22 mouse cellular contexts compared by ENCODE assay signal in the genomic region with DNA sequence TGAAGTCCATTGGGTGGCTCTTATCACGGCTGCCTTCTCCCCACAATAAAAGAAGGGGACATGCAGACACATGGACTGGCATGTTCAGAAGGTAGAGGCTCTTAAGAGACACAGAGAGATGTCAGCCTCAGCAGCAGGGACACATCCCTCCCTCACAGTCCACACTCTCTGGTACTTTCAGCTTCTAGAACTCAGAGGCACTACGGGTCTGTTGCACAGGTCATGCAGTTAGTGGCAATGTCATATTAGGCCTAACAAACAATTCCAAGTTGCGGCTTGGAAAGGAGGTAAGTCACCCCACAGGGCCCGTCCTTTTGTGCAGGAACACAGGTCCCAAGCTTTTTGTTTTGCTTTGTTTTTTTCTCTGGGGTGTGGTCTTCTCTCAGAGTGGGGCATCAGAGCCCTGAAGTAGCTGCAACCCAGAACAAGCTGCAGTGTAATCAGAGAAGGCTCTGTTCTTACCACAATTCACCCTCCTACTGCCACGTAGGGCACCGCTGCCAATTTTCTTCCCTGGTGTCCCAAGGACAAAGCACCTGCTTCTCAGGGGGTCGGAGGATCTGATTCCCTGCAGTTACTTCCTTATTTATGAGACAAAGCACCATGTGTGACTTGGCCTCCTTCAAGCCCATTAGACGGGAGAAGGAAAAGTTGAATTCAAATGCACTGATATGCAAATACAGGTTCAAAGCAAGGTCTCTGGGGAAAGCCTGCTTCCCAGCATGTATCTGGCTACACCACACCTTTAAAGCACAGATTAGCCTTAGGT. TPM values are rescaled to one million over a fixed set of nuclear protein-coding genes. Genes with fewer than 3 reads are reported as not detected.
DNase-seq lines count a peak whose midpoint lies in the region; ATAC-seq lines count a peak whose summit lies in the region.
"Had no signal": no experiment of that assay in that cellular context is flagged by ENCODE, and none has a peak within 500 bp of the region (broad histone marks: within the 10 kb centered on the region; RNA-seq: fewer than 3 reads in every experiment).

No protein-coding gene starts in this region.

- no peak overlapping the region for H3K27ac ChIP-seq in midbrain, embryonic 14.5 days (replicated peaks; ENCODE audit: low read depth, low read length)
- no peak overlapping the region for H3K27ac ChIP-seq in midbrain, embryonic 16.5 days (ENCODE audit: low read length)
- H3K27ac ChIP-seq in intestine, embryonic 16.5 days (ENCODE audit: low read length): peak overlapping the region; percentile 44; the same call in 1 of the 2 replicates
- H3K27ac ChIP-seq: forebrain, embryonic 12.5 days; heart, embryonic 15.5 days; hindbrain, embryonic 12.5 days; kidney, embryonic 15.5 days; limb, embryonic 13.5 days; liver, embryonic 13.5 days had no signal

- H3K27me3 ChIP-seq in midbrain, embryonic 14.5 days (ENCODE audit: control insufficient read depth, insufficient read depth, low read length): no peaks in the 10 kb centered on the region
- H3K27me3 ChIP-seq in midbrain, embryonic 16.5 days (ENCODE audit: control insufficient read depth, insufficient read depth, low read depth, low read length): no peaks in the 10 kb centered on the region
- H3K27me3 ChIP-seq in intestine, embryonic 16.5 days (replicated peaks; ENCODE audit: control insufficient read depth, insufficient read depth, low read length): no peaks in the 10 kb centered on the region
- H3K27me3 ChIP-seq: forebrain, embryonic 12.5 days; heart, embryonic 15.5 days; hindbrain, embryonic 12.5 days; kidney, embryonic 15.5 days; liver, embryonic 13.5 days; Patski had no signal

- no peak overlapping the region for H3K4me2 ChIP-seq in midbrain, embryonic 14.5 days (ENCODE audit: low read length)
- H3K4me2 ChIP-seq in midbrain, embryonic 16.5 days (ENCODE audit: low read length): no peak overlapping the region
- no peak overlapping the region for H3K4me2 ChIP-seq in intestine, embryonic 16.5 days (ENCODE audit: low read depth, low read length)
- H3K4me2 ChIP-seq: forebrain, embryonic 12.5 days; heart, embryonic 15.5 days; hindbrain, embryonic 12.5 days; kidney, embryonic 15.5 days; limb, embryonic 13.5 days; liver, embryonic 13.5 days; lung, embryonic 14.5 days had no signal

- peak; percentile 31 for DNase-seq in midbrain, embryonic 14.5 days
- DNase-seq in R1 (ENCODE audit: low read depth, low spot score): peak; percentile 84
- DNase-seq in heart, postnatal 25 days (ENCODE audit: low spot score): no peak
- no peak for DNase-seq in retina, postnatal 1 day
- no peak for DNase-seq in spleen, adult 12 weeks (ENCODE audit: low spot score)
- DNase-seq: adrenal gland, postnatal 36 days; cerebellum, adult 18-20 months; embryo, embryonic 11 days; gastrocnemius, postnatal 14 days; liver, embryonic 13.5 days; lung, embryonic 14.5 days; lung, postnatal 36 days; spleen, adult 18-20 months had no signal

- 0 out of 2 replicates have a peak, but pooled peaks cover 4% of the 10 kb centered on the region for H3K4me1 ChIP-seq in midbrain, embryonic 14.5 days (ENCODE audit: control insufficient read depth, insufficient read depth, low read length)
- H3K4me1 ChIP-seq in midbrain, embryonic 16.5 days (ENCODE audit: control insufficient read depth, insufficient read depth, low read length): no peaks in the 10 kb centered on the region
- no peaks in the 10 kb centered on the region for H3K4me1 ChIP-seq in intestine, embryonic 16.5 days (ENCODE audit: control insufficient read depth, insufficient read depth, low read length)
- H3K4me1 ChIP-seq: heart, embryonic 15.5 days; hindbrain, embryonic 12.5 days; kidney, embryonic 15.5 days; limb, embryonic 13.5 days; liver, embryonic 13.5 days had no signal

- no peaks in the 10 kb centered on the region for H3K9me3 ChIP-seq in midbrain, embryonic 14.5 days (ENCODE audit: control insufficient read depth, low read length)
- no peaks in the 10 kb centered on the region for H3K9me3 ChIP-seq in midbrain, embryonic 16.5 days (replicated peaks; ENCODE audit: control insufficient read depth, low read length, poor library complexity, severe bottlenecking)
- no peaks in the 10 kb centered on the region for H3K9me3 ChIP-seq in intestine, embryonic 16.5 days (ENCODE audit: control insufficient read depth, low read length)
- H3K9me3 ChIP-seq: forebrain, embryonic 12.5 days; heart, embryonic 15.5 days; hindbrain, embryonic 12.5 days; kidney, embryonic 15.5 days; limb, embryonic 13.5 days; liver, embryonic 13.5 days had no signal

- no peaks in the 10 kb centered on the region for H3K36me3 ChIP-seq in midbrain, embryonic 14.5 days (ENCODE audit: control insufficient read depth, insufficient read depth, low read length)
- H3K36me3 ChIP-seq in midbrain, embryonic 16.5 days (ENCODE audit: control insufficient read depth, insufficient read depth, low read length): no peaks in the 10 kb centered on the region
- H3K36me3 ChIP-seq in intestine, embryonic 16.5 days (ENCODE audit: control insufficient read depth, insufficient read depth, low read length): no peaks in the 10 kb centered on the region
- H3K36me3 ChIP-seq: forebrain, embryonic 12.5 days; heart, embryonic 15.5 days; hindbrain, embryonic 12.5 days; kidney, embryonic 15.5 days; limb, embryonic 13.5 days; liver, embryonic 13.5 days had no signal

- H3K9ac ChIP-seq in midbrain, embryonic 14.5 days (replicated peaks; ENCODE audit: low read length): no peak overlapping the region
- no peak overlapping the region for H3K9ac ChIP-seq in midbrain, embryonic 16.5 days (ENCODE audit: low read depth, low read length)
- no peak overlapping the region for H3K9ac ChIP-seq in intestine, embryonic 16.5 days (ENCODE audit: low read depth, low read length)
- H3K9ac ChIP-seq: forebrain, embryonic 12.5 days; heart, embryonic 15.5 days; hindbrain, embryonic 12.5 days; kidney, embryonic 15.5 days; limb, embryonic 13.5 days; liver, embryonic 13.5 days; lung, embryonic 14.5 days had no signal

- intact Hi-C loops in heart, postnatal 25 days (cut with DNase I): no loop called here

- no peak for ATAC-seq in midbrain, embryonic 14.5 days (ENCODE audit: low FRiP score, low TSS enrichment)
- no peak for ATAC-seq in midbrain, embryonic 16.5 days
- ATAC-seq in intestine, embryonic 16.5 days: peak; percentile 89
- ATAC-seq: inflammation-experienced regulatory T-cells, adult 6 months; Patski had no signal

- 26% methylated on average over 8 of the region's 8 CpGs for WGBS in midbrain, embryonic 14.5 days
- 25% methylated on average over 8 of the region's 8 CpGs for WGBS in midbrain, embryonic 16.5 days
- WGBS in intestine, embryonic 16.5 days: 48% methylated on average over 8 of the region's 8 CpGs

- H3K4me3 ChIP-seq in midbrain, embryonic 14.5 days (replicated peaks; ENCODE audit: low read depth, low read length): no peak overlapping the region
- no peak overlapping the region for H3K4me3 ChIP-seq in midbrain, embryonic 16.5 days (ENCODE audit: low read depth, low read length)
- H3K4me3 ChIP-seq in intestine, embryonic 16.5 days (ENCODE audit: low read length): no peak overlapping the region
- H3K4me3 ChIP-seq: forebrain, embryonic 12.5 days; heart, embryonic 15.5 days; hindbrain, embryonic 12.5 days; kidney, embryonic 15.5 days; limb, embryonic 13.5 days; liver, embryonic 13.5 days had no signal

RNA-seq across cellular contexts. Expression of a gene that starts 41.8 kb away (rescaled TPM):
- polyA plus RNA-seq in midbrain, embryonic 14.5 days (2014; fragmentation: Nextera tagmentation; extraction: Ambion mirVana): 28.0 and 41.8 TPM in 2 replicates
- polyA plus RNA-seq in midbrain, embryonic 16.5 days (2015; fragmentation: Nextera tagmentation; extraction: Ambion mirVana): 28.3 and 33.9 TPM in 2 replicates
- 37.6 and 39.9 TPM in 2 replicates for polyA plus RNA-seq in intestine, embryonic 16.5 days (2015; fragmentation: Nextera tagmentation; extraction: Ambion mirVana)
- total RNA-seq in heart, postnatal 25 days (2021): 10 to 100 TPM in 1 of 2 experiments, 1 to 10 TPM in 1; 7.5 to 11.6 TPM

Comparison
In these comparisons a context has a peak if more than half of its experiments do, and no peak if none do; other contexts are left out.
1. DNase-seq: peak in midbrain, embryonic 14.5 days (single experiment) and R1 (single experiment); none in heart, postnatal 25 days (single experiment), retina, postnatal 1 day (single experiment) and spleen, adult 12 weeks (single experiment).